20 mouse cellular contexts compared by ENCODE assay signal in genomic region chr11:68732066-68732465, GRCm38 (mm10). TPM values are rescaled to one million over a fixed set of nuclear protein-coding genes. Genes with fewer than 3 reads are reported as not detected.
A peak's percentile ranks its signal among the peaks of the same experiment; 100 is the strongest.
DNase-seq lines count a peak whose midpoint lies in the region; ATAC-seq and TF ChIP-seq lines count a peak whose summit lies in the region.
"Had no signal": no experiment of that assay in that cellular context is flagged by ENCODE, and none has a peak within 500 bp of the region (broad histone marks: within the 10 kb centered on the region; RNA-seq: fewer than 3 reads in every experiment).

No protein-coding gene starts in this region.

- H3K9ac ChIP-seq in forebrain, embryonic 14.5 days (ENCODE audit: low read length) = no peak overlapping the region
- H3K9ac ChIP-seq in forebrain, embryonic 13.5 days = no peak overlapping the region
- H3K9ac ChIP-seq in kidney, embryonic 15.5 days = no peak overlapping the region
- H3K9ac ChIP-seq: embryonic facial prominence, embryonic 12.5 days; forebrain, postnatal 0 days; heart, embryonic 15.5 days; hindbrain, embryonic 14.5 days had no signal

- no peaks in the 10 kb centered on the region for H3K27me3 ChIP-seq in forebrain, embryonic 14.5 days (replicated peaks; ENCODE audit: control insufficient read depth, insufficient read depth, low read length)
- no peaks in the 10 kb centered on the region for H3K27me3 ChIP-seq in forebrain, embryonic 13.5 days
- H3K27me3 ChIP-seq in kidney, adult 2 months (replicated peaks; ENCODE audit: control insufficient read depth, insufficient read depth, low read length) = no peaks in the 10 kb centered on the region
- H3K27me3 ChIP-seq in kidney, embryonic 15.5 days = no peaks in the 10 kb centered on the region
- H3K27me3 ChIP-seq: embryonic facial prominence, embryonic 12.5 days; heart, embryonic 15.5 days had no signal

- no peak for ATAC-seq in forebrain, embryonic 14.5 days
- ATAC-seq in forebrain, embryonic 13.5 days = no peak
- ATAC-seq in kidney, embryonic 15.5 days (replicated peaks; ENCODE audit: low FRiP score) = no peak
- ATAC-seq: activated CD4-positive, CD25-positive, alpha-beta regulatory T cell, adult 4 months; forebrain, postnatal 0 days; intestine, embryonic 16.5 days had no signal

- H3K36me3 ChIP-seq in forebrain, embryonic 14.5 days (ENCODE audit: control insufficient read depth, insufficient read depth, low read length) = peaks cover 14% of the 10 kb centered on the region
- H3K36me3 ChIP-seq in forebrain, embryonic 13.5 days (ENCODE audit: poor library complexity, severe bottlenecking) = peaks cover 37% of the 10 kb centered on the region
- H3K36me3 ChIP-seq in kidney, adult 2 months (ENCODE audit: control insufficient read depth, insufficient read depth, low read length) = no peaks in the 10 kb centered on the region
- peaks cover 59% of the 10 kb centered on the region for H3K36me3 ChIP-seq in kidney, embryonic 15.5 days

- no peak for TF ChIP-seq CTCF in kidney, adult 2 months (conservative IDR thresholded peaks at IDR 0.05; ENCODE audit: insufficient read depth, insufficient read length, low read depth, low read length)
- no peak for TF ChIP-seq CTCF in brain, embryonic 14.5 days (IDR thresholded peaks at IDR 0.05; ENCODE audit: borderline replicate concordance, extremely low read depth, insufficient read depth, insufficient read length)

- H3K9me3 ChIP-seq in forebrain, embryonic 14.5 days (replicated peaks; ENCODE audit: control insufficient read depth, low read length) = no peaks in the 10 kb centered on the region
- H3K9me3 ChIP-seq in forebrain, embryonic 13.5 days (replicated peaks) = no peaks in the 10 kb centered on the region
- no peaks in the 10 kb centered on the region for H3K9me3 ChIP-seq in kidney, embryonic 15.5 days (replicated peaks)
- H3K9me3 ChIP-seq: embryonic facial prominence, embryonic 12.5 days; heart, embryonic 10.5 days; heart, embryonic 15.5 days had no signal

- no peak overlapping the region for H3K27ac ChIP-seq in forebrain, embryonic 14.5 days (ENCODE audit: low read depth, low read length)
- H3K27ac ChIP-seq in forebrain, embryonic 13.5 days = no peak overlapping the region
- H3K27ac ChIP-seq in kidney, adult 2 months (ENCODE audit: insufficient read depth, low read depth, low read length) = no peak overlapping the region
- H3K27ac ChIP-seq in kidney, embryonic 15.5 days = no peak overlapping the region
- H3K27ac ChIP-seq: embryonic facial prominence, embryonic 12.5 days; heart, embryonic 10.5 days; heart, embryonic 15.5 days; hindbrain, embryonic 14.5 days had no signal

- no peak overlapping the region for H3K4me3 ChIP-seq in forebrain, embryonic 14.5 days (ENCODE audit: low read depth, low read length)
- H3K4me3 ChIP-seq in forebrain, embryonic 13.5 days = no peak overlapping the region
- no peak overlapping the region for H3K4me3 ChIP-seq in kidney, adult 2 months (ENCODE audit: insufficient read depth, low read depth, low read length)
- no peak overlapping the region for H3K4me3 ChIP-seq in kidney, embryonic 15.5 days (replicated peaks)
- H3K4me3 ChIP-seq: embryonic facial prominence, embryonic 12.5 days; heart, embryonic 10.5 days; heart, embryonic 15.5 days had no signal

- H3K4me2 ChIP-seq in forebrain, embryonic 14.5 days (ENCODE audit: low read length) = no peak overlapping the region
- no peak overlapping the region for H3K4me2 ChIP-seq in forebrain, embryonic 13.5 days
- H3K4me2 ChIP-seq in kidney, embryonic 15.5 days = no peak overlapping the region
- H3K4me2 ChIP-seq: embryonic facial prominence, embryonic 12.5 days; heart, embryonic 15.5 days; hindbrain, embryonic 14.5 days had no signal

- no peaks in the 10 kb centered on the region for H3K4me1 ChIP-seq in forebrain, embryonic 14.5 days (ENCODE audit: control insufficient read depth, insufficient read depth, low read length)
- no peaks in the 10 kb centered on the region for H3K4me1 ChIP-seq in forebrain, embryonic 13.5 days
- H3K4me1 ChIP-seq in kidney, adult 2 months (ENCODE audit: control insufficient read depth, insufficient read depth, low read length) = no peaks in the 10 kb centered on the region; the same call in 1 of the 2 replicates
- peaks cover 4% of the 10 kb centered on the region; the same call in 1 of the 2 replicates for H3K4me1 ChIP-seq in kidney, embryonic 15.5 days
- H3K4me1 ChIP-seq: embryonic facial prominence, embryonic 12.5 days; heart, embryonic 10.5 days had no signal

- DNase-seq in adrenal gland, postnatal 10 days = peak; percentile 27
- DNase-seq in adrenal gland, postnatal 25 days = no peak
- DNase-seq in forebrain, embryonic 14.5 days (ENCODE audit: low spot score) = peak; percentile 35
- peak; percentile 28 for DNase-seq in kidney, adult 2 months
- DNase-seq in brain, embryonic 14.5 days (ENCODE audit: low read depth) = peak; percentile 57
- no peak for DNase-seq in lung, postnatal 14 days
- DNase-seq: adrenal gland, adult 2 months; cerebellum, postnatal 14 days; forebrain, postnatal 0 days; gastrocnemius, postnatal 36 days; heart, adult 18-20 months; heart, postnatal 14 days had no signal

- WGBS in forebrain, embryonic 14.5 days = 84% methylated on average over 6 of the region's 6 CpGs
- 89% methylated on average over 6 of the region's 6 CpGs for WGBS in forebrain, embryonic 13.5 days
- WGBS in kidney, adult 2 months = 82% methylated on average over 6 of the region's 6 CpGs
- 87% methylated on average over 6 of the region's 6 CpGs for WGBS in kidney, embryonic 15.5 days

- no peak for TF ChIP-seq POLR2A in kidney, adult 2 months (IDR thresholded peaks at IDR 0.05; ENCODE audit: low read depth, low read length)
- no peak for TF ChIP-seq POLR2A in brain, embryonic 14.5 days (IDR thresholded peaks at IDR 0.05; ENCODE audit: borderline replicate concordance, extremely low read depth, insufficient read depth, insufficient read length, poor library complexity, severe bottlenecking)

RNA-seq across cellular contexts. Expression of gene Myh10, which starts 40.7 kb away (rescaled TPM):
- total RNA-seq in adrenal gland, postnatal 10 days (2021) = 10 to 100 TPM; 38.9 to 48.6 TPM
- 31.8 and 32.4 TPM in 2 replicates for total RNA-seq in adrenal gland, postnatal 25 days (2021)
- polyA plus RNA-seq in forebrain, embryonic 14.5 days (2014; fragmentation: Nextera tagmentation; extraction: Ambion mirVana) = 88.8 and 105 TPM in 2 replicates
- 108 and 122 TPM in 2 replicates for polyA plus RNA-seq in forebrain, embryonic 13.5 days (2015; fragmentation: Nextera tagmentation; extraction: Ambion mirVana)
- polyA plus RNA-seq in kidney, adult 2 months (2012; rRNA removed) = 32.4 and 33.7 TPM in 2 replicates
- polyA plus RNA-seq in kidney, embryonic 15.5 days (2015; fragmentation: Nextera tagmentation; extraction: Ambion mirVana) = 130 and 137 TPM in 2 replicates
- 141 and 189 TPM in 2 replicates for polyA plus RNA-seq in brain, embryonic 14.5 days (2012; rRNA removed)

Comparison
In these comparisons a context has a peak if more than half of its experiments do, and no peak if none do; other contexts are left out.
1. DNase-seq: peak in adrenal gland, postnatal 10 days (single experiment), forebrain, embryonic 14.5 days (single experiment), kidney, adult 2 months (single experiment) and brain, embryonic 14.5 days (single experiment); none in adrenal gland, postnatal 25 days (single experiment) and lung, postnatal 14 days (single experiment).